In the genomic region with DNA sequence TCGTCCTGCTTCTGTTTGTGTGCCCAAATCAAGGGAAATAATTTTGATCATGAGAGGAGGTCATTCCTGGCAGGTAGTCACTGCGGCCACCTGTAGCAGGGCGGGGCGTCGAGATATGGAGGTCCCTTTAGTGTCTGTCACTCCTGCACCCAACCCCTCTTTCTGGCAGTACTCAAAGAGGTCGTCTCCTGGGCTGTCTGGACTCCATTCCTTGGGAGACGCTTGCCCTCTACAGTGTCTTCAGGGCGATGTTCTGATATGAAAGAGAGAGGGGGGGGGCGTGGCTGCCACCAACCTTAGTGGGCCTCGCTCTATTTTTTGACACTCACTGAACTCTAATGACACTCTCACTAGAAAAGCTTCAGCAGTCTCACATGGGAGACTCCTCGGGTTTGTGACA, we compare ENCODE assay signal across 7 mouse cellular contexts. TPM values are rescaled to one million over a fixed set of nuclear protein-coding genes. Genes with fewer than 3 reads are reported as not detected.
A peak's percentile ranks its signal among the peaks of the same experiment; 100 is the strongest.
DNase-seq lines count a peak whose midpoint lies in the region; ATAC-seq and TF ChIP-seq lines count a peak whose summit lies in the region.

No protein-coding gene starts in this region.

- peaks cover 27% of the 10 kb centered on the region for H3K27me3 ChIP-seq in embryonic facial prominence, embryonic 10.5 days (replicated peaks; ENCODE audit: low read depth, poor library complexity, severe bottlenecking)
- H3K27me3 ChIP-seq in hindbrain, embryonic 12.5 days: peaks cover 19% of the 10 kb centered on the region
- no peaks in the 10 kb centered on the region for H3K27me3 ChIP-seq in midbrain, embryonic 15.5 days (replicated peaks)

- peak overlapping the region; percentile 93 for H3K9ac ChIP-seq in hindbrain, embryonic 12.5 days
- peak overlapping the region; percentile 63 for H3K9ac ChIP-seq in midbrain, embryonic 15.5 days

- peak overlapping the region; percentile 91 for H3K4me2 ChIP-seq in hindbrain, embryonic 12.5 days (replicated peaks)
- H3K4me2 ChIP-seq in midbrain, embryonic 15.5 days: peak overlapping the region; percentile 85

- peak overlapping the region; percentile 65 for H3K4me3 ChIP-seq in left cerebral cortex, adult 2 months
- H3K4me3 ChIP-seq in embryonic facial prominence, embryonic 10.5 days: peak overlapping the region; percentile 77
- H3K4me3 ChIP-seq in hindbrain, embryonic 12.5 days: peak overlapping the region; percentile 71
- H3K4me3 ChIP-seq in midbrain, embryonic 15.5 days: peak overlapping the region; percentile 67

- no peak for TF ChIP-seq CTCF in left cerebral cortex, adult 2 months (IDR thresholded peaks at IDR 0.05)

- no peaks in the 10 kb centered on the region for H3K9me3 ChIP-seq in embryonic facial prominence, embryonic 10.5 days
- no peaks in the 10 kb centered on the region for H3K9me3 ChIP-seq in hindbrain, embryonic 12.5 days (replicated peaks)
- no peaks in the 10 kb centered on the region for H3K9me3 ChIP-seq in midbrain, embryonic 15.5 days

- ATAC-seq in hindbrain, embryonic 12.5 days (ENCODE audit: low FRiP score): no peak
- peak; percentile 15; the same call in 1 of the 2 replicates for ATAC-seq in midbrain, embryonic 15.5 days (replicated peaks)

- 64% methylated on average over 11 of the region's 11 CpGs for WGBS in embryonic facial prominence, embryonic 10.5 days
- WGBS in hindbrain, embryonic 12.5 days: 57% methylated on average over 11 of the region's 11 CpGs
- 62% methylated on average over 11 of the region's 11 CpGs for WGBS in midbrain, embryonic 15.5 days

- intact Hi-C loops in left cerebral cortex, adult 2 months (cut with DNase I): no loop called here
- intact Hi-C loops in left cerebral cortex, postnatal 25 days (cut with DNase I): no loop called here

- H3K4me1 ChIP-seq in embryonic facial prominence, embryonic 10.5 days: peaks cover 47% of the 10 kb centered on the region
- peaks cover 35% of the 10 kb centered on the region for H3K4me1 ChIP-seq in hindbrain, embryonic 12.5 days
- H3K4me1 ChIP-seq in midbrain, embryonic 15.5 days: peaks cover 37% of the 10 kb centered on the region

- H3K36me3 ChIP-seq in embryonic facial prominence, embryonic 10.5 days (replicated peaks): peaks cover 21% of the 10 kb centered on the region
- H3K36me3 ChIP-seq in hindbrain, embryonic 12.5 days: peaks cover 17% of the 10 kb centered on the region
- H3K36me3 ChIP-seq in midbrain, embryonic 15.5 days (replicated peaks): peaks cover 12% of the 10 kb centered on the region

- DNase-seq in left cerebral cortex, adult 2 months (ENCODE audit: extremely low spot score in 1 of 2, low spot score in 2 of 2): no peak
- no peak for DNase-seq in left cerebral cortex, postnatal 25 days (ENCODE audit: low spot score in 2 of 2)
- DNase-seq in embryonic facial prominence, embryonic 10.5 days (ENCODE audit: low spot score): no peak
- no peak for DNase-seq in left cerebral cortex, adult 8-10 months (ENCODE audit: low spot score in 2 of 2)
- DNase-seq in frontal cortex, postnatal 14 days (ENCODE audit: low spot score in 2 of 2): no peak

- H3K27ac ChIP-seq in left cerebral cortex, adult 2 months: peak overlapping the region; percentile 99
- H3K27ac ChIP-seq in embryonic facial prominence, embryonic 10.5 days (replicated peaks): peak overlapping the region; percentile 91
- peak overlapping the region; percentile 72; the same call in 1 of the 2 replicates for H3K27ac ChIP-seq in hindbrain, embryonic 12.5 days
- H3K27ac ChIP-seq in midbrain, embryonic 15.5 days: peak overlapping the region; percentile 94

RNA-seq across cellular contexts. Expression of a gene that starts 0.9 kb away (rescaled TPM):
- total RNA-seq in left cerebral cortex, adult 2 months (2021): 10 to 100 TPM; 81.6 to 84.3 TPM
- 10 to 100 TPM; 87.8 to 88.6 TPM for total RNA-seq in left cerebral cortex, postnatal 25 days (2021)
- polyA plus RNA-seq in embryonic facial prominence, embryonic 10.5 days (2016; fragmentation: Nextera tagmentation; extraction: Ambion mirVana): 8.2 and 8.9 TPM in 2 replicates
- polyA plus RNA-seq in hindbrain, embryonic 12.5 days (2016; fragmentation: Nextera tagmentation; extraction: Ambion mirVana): 29.0 and 34.1 TPM in 2 replicates
- 31.8 and 33.2 TPM in 2 replicates for polyA plus RNA-seq in midbrain, embryonic 15.5 days (2015; fragmentation: Nextera tagmentation; extraction: Ambion mirVana)
- 10 to 100 TPM; 62.6 to 68.9 (median 66.6) TPM for total RNA-seq in left cerebral cortex, adult 8-10 months (2022)

RNA-seq across cellular contexts. Expression of a gene that starts 16.3 kb away (rescaled TPM):
- not detected for total RNA-seq in left cerebral cortex, adult 2 months (2021)
- total RNA-seq in left cerebral cortex, postnatal 25 days (2021): not detected
- polyA plus RNA-seq in embryonic facial prominence, embryonic 10.5 days (2016; fragmentation: Nextera tagmentation; extraction: Ambion mirVana): not detected in 2 replicates
- not detected in 2 replicates for polyA plus RNA-seq in hindbrain, embryonic 12.5 days (2016; fragmentation: Nextera tagmentation; extraction: Ambion mirVana)
- not detected in 2 replicates for polyA plus RNA-seq in midbrain, embryonic 15.5 days (2015; fragmentation: Nextera tagmentation; extraction: Ambion mirVana)
- not detected for total RNA-seq in left cerebral cortex, adult 8-10 months (2022)

RNA-seq across cellular contexts. Expression of a gene that starts 16.5 kb away (rescaled TPM):
- 10 to 100 TPM; 32.8 to 39.5 TPM for total RNA-seq in left cerebral cortex, adult 2 months (2021)
- 10 to 100 TPM; 34.6 to 37.6 TPM for total RNA-seq in left cerebral cortex, postnatal 25 days (2021)
- 169 TPM in 2 replicates for polyA plus RNA-seq in embryonic facial prominence, embryonic 10.5 days (2016; fragmentation: Nextera tagmentation; extraction: Ambion mirVana)
- polyA plus RNA-seq in hindbrain, embryonic 12.5 days (2016; fragmentation: Nextera tagmentation; extraction: Ambion mirVana): 75.9 and 87.9 TPM in 2 replicates
- polyA plus RNA-seq in midbrain, embryonic 15.5 days (2015; fragmentation: Nextera tagmentation; extraction: Ambion mirVana): 67.1 and 76.5 TPM in 2 replicates
- total RNA-seq in left cerebral cortex, adult 8-10 months (2022): 10 to 100 TPM; 37.2 to 39.8 (median 38.5) TPM

RNA-seq across cellular contexts. Expression of a gene that starts 17.3 kb away (rescaled TPM):
- total RNA-seq in left cerebral cortex, adult 2 months (2021): not detected
- total RNA-seq in left cerebral cortex, postnatal 25 days (2021): not detected
- polyA plus RNA-seq in embryonic facial prominence, embryonic 10.5 days (2016; fragmentation: Nextera tagmentation; extraction: Ambion mirVana): 1.2 TPM in 2 replicates
- polyA plus RNA-seq in hindbrain, embryonic 12.5 days (2016; fragmentation: Nextera tagmentation; extraction: Ambion mirVana): 1.9 TPM in 2 replicates
- 2.1 and 2.2 TPM in 2 replicates for polyA plus RNA-seq in midbrain, embryonic 15.5 days (2015; fragmentation: Nextera tagmentation; extraction: Ambion mirVana)
- not detected for total RNA-seq in left cerebral cortex, adult 8-10 months (2022)

RNA-seq across cellular contexts. Expression of a gene that starts 22.8 kb away (rescaled TPM):
- 10 to 100 TPM; 45.9 to 46.0 TPM for total RNA-seq in left cerebral cortex, adult 2 months (2021)
- total RNA-seq in left cerebral cortex, postnatal 25 days (2021): 10 to 100 TPM; 45.7 to 52.6 TPM
- polyA plus RNA-seq in embryonic facial prominence, embryonic 10.5 days (2016; fragmentation: Nextera tagmentation; extraction: Ambion mirVana): 100.0 and 110 TPM in 2 replicates
- polyA plus RNA-seq in hindbrain, embryonic 12.5 days (2016; fragmentation: Nextera tagmentation; extraction: Ambion mirVana): 155 and 160 TPM in 2 replicates
- 336 and 344 TPM in 2 replicates for polyA plus RNA-seq in midbrain, embryonic 15.5 days (2015; fragmentation: Nextera tagmentation; extraction: Ambion mirVana)
- 10 to 100 TPM; 42.8 to 45.4 (median 44.1) TPM for total RNA-seq in left cerebral cortex, adult 8-10 months (2022)
